Mouse (Mus musculus): Measurements from ENCODE around the gene Pou2f1. TPM values are rescaled to one million over a fixed set of nuclear protein-coding genes. Genes with fewer than 3 reads are reported as not detected.

Pou2f1 gene
- polyA plus RNA-seq, 1 experiment = 11.0 TPM

DNA sequence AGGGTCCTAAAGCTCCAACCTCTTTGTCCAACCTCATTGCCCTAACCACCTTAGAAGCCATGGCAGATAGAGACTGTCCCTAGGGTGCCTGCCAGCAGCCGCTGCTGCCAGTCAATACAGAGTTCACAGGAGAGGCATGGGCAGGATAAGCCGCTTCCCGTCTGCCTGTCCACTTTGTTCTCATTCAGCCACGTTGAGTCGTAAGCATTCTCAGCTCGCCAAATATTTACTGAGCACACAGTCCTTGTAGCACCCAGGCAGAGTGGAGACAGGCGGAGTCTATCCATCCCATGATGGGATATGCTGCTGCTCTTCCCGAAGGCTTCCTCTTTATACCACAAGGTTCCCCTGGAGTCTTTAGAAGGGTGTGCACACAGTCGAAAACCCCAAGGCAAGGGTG, 185.2 kb downstream of the Pou2f1 start:
- no peak overlapping the region for H3K27ac ChIP-seq (ENCODE audit: insufficient read depth, low read length)
- 44% methylated on average over 9 of the region's 9 CpGs for WGBS
- DNase-seq = no peak
- H3K4me1 ChIP-seq (ENCODE audit: control insufficient read depth, insufficient read depth, low read length) = no peaks in the 10 kb centered on the region
- TF ChIP-seq CTCF (IDR thresholded peaks at IDR 0.05; ENCODE audit: borderline replicate concordance, insufficient read depth, low read depth, low read length) (no peak), POLR2A (IDR thresholded peaks at IDR 0.05; ENCODE audit: borderline replicate concordance, insufficient read depth, low read length) (no peak)
- no peaks in the 10 kb centered on the region; the same call in 1 of the 2 replicates for H3K27me3 ChIP-seq (ENCODE audit: control insufficient read depth, insufficient read depth, low read length)
- H3K4me3 ChIP-seq (replicated peaks; ENCODE audit: insufficient read depth, low read depth, low read length) = no peak overlapping the region

- H3K27me3 ChIP-seq (ENCODE audit: control insufficient read depth, insufficient read depth, low read length) = no peaks in the 10 kb centered on the region; the same call in 1 of the 2 replicates
- no peak overlapping the region for H3K4me3 ChIP-seq (replicated peaks; ENCODE audit: insufficient read depth, low read depth, low read length)
- 82% methylated on average over 9 of the region's 9 CpGs for WGBS
- no peak for TF ChIP-seq CTCF (IDR thresholded peaks at IDR 0.05; ENCODE audit: borderline replicate concordance, insufficient read depth, low read depth, low read length)
- no peak for TF ChIP-seq POLR2A (IDR thresholded peaks at IDR 0.05; ENCODE audit: borderline replicate concordance, insufficient read depth, low read length)
- no peak for DNase-seq
- H3K4me1 ChIP-seq (ENCODE audit: control insufficient read depth, insufficient read depth, low read length) = no peaks in the 10 kb centered on the region
- no peak overlapping the region for H3K27ac ChIP-seq (ENCODE audit: insufficient read depth, low read length)
Observed at GRCm38 (mm10) chr1:165816391-165816790, 186.1 kb downstream of the Pou2f1 start.

Other genes starting within 250 kb of the Pou2f1 start
- gene Creg1, start 238.9 kb downstream of the Pou2f1 start, polyA plus RNA-seq (2012; rRNA removed) = 51.0 and 57.3 TPM in 2 replicates
- 0.24 and 0.29 TPM in 2 replicates for gene Cd247, start 214.0 kb downstream of the Pou2f1 start, polyA plus RNA-seq (2012; rRNA removed)
- gene Dusp27, start 125.2 kb upstream of the Pou2f1 start, polyA plus RNA-seq (2012; rRNA removed) = 0.15 and 0.16 TPM in 2 replicates
- not detected in 2 replicates for gene Gpa33, start 127.6 kb upstream of the Pou2f1 start, polyA plus RNA-seq (2012; rRNA removed)
- 0.10 TPM in 1 of 2 replicates, not detected in the other for gene Mael, start 236.1 kb upstream of the Pou2f1 start, polyA plus RNA-seq (2012; rRNA removed)

Measured in cerebellum, adult 2 months (tissue).